Mouse (Mus musculus) C2C12 (cell line): ENCODE results near the gene Whamm.

Experiments used
- CEBPB ChIP-seq: IDR thresholded peaks from one replicate; pipeline ENCODE4 v1.6.1; 2011; ENCODE audit warnings: low read depth, mild to moderate bottlenecking, control low read depth, moderate library complexity
- CTCF ChIP-seq: IDR thresholded peaks from one replicate; pipeline ENCODE4 v1.5.1; 2011; ENCODE audit not compliant: control insufficient read depth, insufficient read depth, insufficient read length
- FOSL1 ChIP-seq: IDR thresholded peaks from one replicate; pipeline ENCODE4 v1.8.0; 2011; ENCODE audit warnings: mild to moderate bottlenecking, low read length; ENCODE audit not compliant: poor library complexity, insufficient read depth, severe bottlenecking
- MAX ChIP-seq: IDR thresholded peaks from one replicate; pipeline ENCODE4 v1.6.1; 2011; ENCODE audit warnings: mild to moderate bottlenecking, control low read depth
- MYOD1 ChIP-seq: IDR thresholded peaks from one replicate; pipeline ENCODE4 v1.6.1; 2011; ENCODE audit warnings: low read depth; ENCODE audit not compliant: control insufficient read depth, insufficient read length
- MYOG ChIP-seq: IDR thresholded peaks from one replicate; pipeline ENCODE4 v1.6.1; 2011; ENCODE audit not compliant: control insufficient read depth, insufficient read length; ENCODE audit errors: extremely low read depth
- USF1 ChIP-seq: IDR thresholded peaks from one replicate; pipeline ENCODE4 v1.6.1; 2011; ENCODE audit warnings: low read depth, mild to moderate bottlenecking, control low read depth, moderate library complexity

- TF ChIP-seq CTCF (no peak), USF1 (no peak), MYOD1 (no peak), CEBPB (no peak), MYOG (no peak), MAX (no peak), FOSL1 (no peak)
These were observed 13.6 kb upstream of the Whamm start for GRCm38 (mm10) chr7:81557252-81557984.
